Mouse (Mus musculus): ENCODE data around the gene Dpm1. TPM values are rescaled to one million over a fixed set of nuclear protein-coding genes. Genes with fewer than 3 reads are reported as not detected.

The Dpm1 gene
- polyA plus RNA-seq, 1 experiment, result 24.6 TPM

DNA sequence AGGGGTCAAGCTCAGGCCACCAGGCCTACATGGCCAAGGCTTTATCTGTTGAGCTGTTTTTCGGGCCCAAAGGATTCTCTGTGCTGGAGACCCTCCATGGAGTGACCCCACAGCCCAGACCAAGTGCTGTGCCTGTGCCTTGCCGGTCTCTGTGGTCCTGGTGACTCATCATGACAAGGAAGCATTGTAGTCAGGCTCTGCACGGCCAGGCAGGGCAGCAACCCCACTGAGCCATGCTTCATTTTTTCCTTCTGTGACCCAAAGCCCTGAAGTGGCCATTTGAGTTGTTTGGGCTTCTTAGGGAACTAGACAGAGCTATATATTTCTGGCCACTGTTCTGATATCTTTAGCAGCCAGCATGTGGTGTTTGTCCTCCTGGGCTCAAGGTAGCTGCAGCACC lies 62.6 kb downstream of the Dpm1 start:
- DNase-seq (ENCODE audit: extremely low spot score in 1 of 2, low spot score in 1 of 2), result no peak

DNA sequence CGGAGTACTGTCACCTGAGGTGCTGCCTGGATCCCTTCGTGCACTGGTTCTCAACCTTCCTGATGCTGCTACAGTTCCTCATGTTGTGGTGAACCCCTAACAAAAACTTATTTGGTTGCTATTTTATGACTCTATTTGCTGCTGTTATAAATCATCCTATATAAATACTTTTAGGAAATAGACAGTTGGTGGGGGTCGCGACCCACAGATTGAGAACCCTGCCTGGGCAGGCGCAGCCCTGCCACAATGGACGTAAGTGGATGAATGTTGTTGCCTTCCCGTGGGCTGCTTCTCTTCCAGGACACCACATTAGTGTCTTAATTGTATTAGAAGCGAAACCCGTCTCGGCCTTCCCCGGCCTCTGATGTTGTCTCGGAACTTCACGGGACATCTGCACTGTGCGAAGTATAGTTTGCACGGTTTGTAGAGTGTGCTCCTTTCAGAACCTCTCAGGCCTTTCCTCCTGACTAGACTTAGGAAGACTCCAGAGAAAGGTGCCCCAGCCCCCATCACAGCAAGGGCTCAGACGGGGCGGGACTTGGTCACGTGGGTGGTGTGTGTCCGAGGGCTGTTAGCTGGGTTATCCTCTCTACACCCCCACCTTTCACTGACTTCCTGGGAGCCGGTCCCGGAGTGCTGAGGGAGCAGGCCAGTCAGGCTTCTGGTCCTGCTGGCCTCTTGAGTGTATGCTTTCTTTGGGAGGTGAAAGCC lies 63.5 kb downstream of the Dpm1 start:
- no peak for DNase-seq (ENCODE audit: extremely low spot score in 1 of 2, low spot score in 1 of 2)

- no peak for DNase-seq (ENCODE audit: extremely low spot score in 1 of 2, low spot score in 1 of 2)
These were observed 68.4 kb downstream of the Dpm1 start for GRCm38 (mm10) chr2:168161978-168162377.

DNA sequence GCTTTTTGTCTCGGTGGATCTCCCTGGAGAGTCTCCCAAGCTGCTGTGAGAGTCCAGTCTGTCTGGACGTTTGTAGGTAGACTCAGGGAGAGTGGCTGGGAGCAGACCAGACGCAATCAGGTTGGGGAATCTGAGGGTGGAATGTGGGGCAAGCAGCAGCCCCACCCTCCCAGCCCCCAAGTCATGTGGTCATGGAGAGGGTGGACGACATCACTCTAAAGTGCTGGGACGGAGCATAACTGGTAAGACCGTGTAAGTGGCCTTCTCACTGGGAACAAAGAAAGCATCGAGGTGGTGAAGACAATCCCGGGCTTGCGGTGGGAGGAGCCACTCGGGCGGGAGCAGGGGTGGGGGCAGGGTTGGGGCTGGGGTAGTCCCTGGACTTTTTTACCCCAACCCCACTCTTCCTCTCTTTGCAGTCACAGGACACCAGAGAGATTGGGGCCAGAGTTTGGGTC lies 68.8 kb downstream of the Dpm1 start:
- DNase-seq (ENCODE audit: extremely low spot score in 1 of 2, low spot score in 1 of 2), result no peak

DNA sequence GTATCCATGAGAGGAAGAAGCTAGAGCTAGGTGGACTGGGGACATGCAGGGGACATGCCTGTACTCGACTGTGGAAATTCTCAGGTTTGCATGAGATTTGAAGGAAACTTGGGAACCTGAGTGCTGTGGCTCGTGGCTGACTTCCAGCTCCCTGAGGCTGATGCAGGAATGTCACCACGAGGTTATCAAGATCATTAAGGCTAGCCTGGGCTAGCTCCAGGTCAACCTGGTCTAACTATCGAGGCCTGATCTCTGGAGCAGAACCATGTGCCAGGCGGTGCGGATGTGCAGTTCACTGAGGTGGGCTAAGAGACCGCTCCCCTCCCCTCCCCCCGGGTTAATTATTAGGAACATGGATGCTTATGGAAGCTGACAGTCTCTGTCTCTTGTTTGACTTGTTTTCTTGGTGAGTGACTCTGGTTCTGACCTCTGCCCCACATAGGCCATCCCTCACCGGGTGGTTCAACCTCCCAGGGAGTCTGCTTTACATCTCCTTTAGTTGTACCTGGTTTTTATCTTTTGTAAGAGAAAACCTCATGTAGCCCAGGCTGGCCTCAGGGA lies 69.9 kb downstream of the Dpm1 start:
- DNase-seq (ENCODE audit: extremely low spot score in 1 of 2, low spot score in 1 of 2), result no peak

Other genes with a start within 250 kb of the Dpm1 start
- 1.2 and 1.3 TPM in 2 replicates for gene Ripor3, start 220.0 kb downstream of the Dpm1 start, polyA plus RNA-seq (2012; rRNA removed)
- 3.9 and 4.1 TPM in 2 replicates for gene Pard6b, start 149.6 kb downstream of the Dpm1 start, polyA plus RNA-seq (2012; rRNA removed)
- 33.8 and 43.5 TPM in 2 replicates for gene Adnp, start 23.5 kb downstream of the Dpm1 start, polyA plus RNA-seq (2012; rRNA removed)
- 39.3 and 41.5 TPM in 2 replicates for gene Gm20716, start 227 bp downstream of the Dpm1 start, polyA plus RNA-seq (2012; rRNA removed)
- 11.8 and 13.0 TPM in 2 replicates for gene Mocs3, start within 50 bp of the Dpm1 start, polyA plus RNA-seq (2012; rRNA removed)
- 11.2 and 12.4 TPM in 2 replicates for gene Kcng1, start 51.1 kb upstream of the Dpm1 start, polyA plus RNA-seq (2012; rRNA removed)